Mouse (Mus musculus) forebrain, embryonic 16.5 days (tissue): ENCODE data around the gene Mettl17. TPM values are rescaled to one million over a fixed set of nuclear protein-coding genes. Genes with fewer than 3 reads are reported as not detected.

Experiments
- ATAC-seq: fragments of 200-750 bp; cut with Nextera tagmentation; 2 replicates; pipeline ENCODE4 v1.8.0; 2017; ENCODE audit warnings: mild to moderate bottlenecking, moderate library complexity
- H3K27ac ChIP-seq: fragments of 300-500 bp; sonication (generic); 2 replicates; pipeline ENCODE4 v1.5.1; 2014; ENCODE audit warnings: low read length, control low read depth
- H3K27me3 ChIP-seq: fragments of 300-500 bp; sonication (generic); replicated peaks from 2 replicates; pipeline ENCODE4 v1.6.1; 2014; ENCODE audit warnings: low read length; ENCODE audit not compliant: control insufficient read depth, insufficient read depth
- H3K36me3 ChIP-seq: fragments of 300-500 bp; sonication (generic); 2 replicates; pipeline ENCODE4 v1.6.1; 2014; ENCODE audit not compliant: control insufficient read depth, insufficient read depth
- H3K4me1 ChIP-seq: fragments of 300-500 bp; sonication (generic); replicated peaks from 2 replicates; pipeline ENCODE4 v1.6.1; 2014; ENCODE audit warnings: low read length; ENCODE audit not compliant: control insufficient read depth, insufficient read depth
- H3K4me2 ChIP-seq: fragments of 300-500 bp; sonication (generic); 2 replicates; pipeline ENCODE4 v1.6.1; 2014; ENCODE audit warnings: mild to moderate bottlenecking, low read length, control low read depth
- H3K4me3 ChIP-seq: fragments of 300-500 bp; sonication (generic); replicated peaks from 2 replicates; pipeline ENCODE4 v1.5.1; 2014; ENCODE audit warnings: mild to moderate bottlenecking, low read length, control low read depth
- H3K9ac ChIP-seq: fragments of 300-500 bp; sonication (generic); replicated peaks from 2 replicates; pipeline ENCODE4 v1.6.1; 2014; ENCODE audit warnings: low read depth, low read length, control low read depth
- H3K9me3 ChIP-seq: fragments of 300-500 bp; sonication (generic); 2 replicates; pipeline ENCODE4 v1.6.1; 2016; ENCODE audit warnings: low read length; ENCODE audit not compliant: control insufficient read depth
- WGBS: fragments of 180-500 bp; shearing (Covaris S2); extraction: QIAGEN DNeasy Blood & Tissue Kit; methylation state at CpG from one replicate; pipeline ENCODE4 v1.1.7; 2014; 5-methylcytosine and 5-hydroxymethylcytosine counted together
- microRNA-seq: library from miRNA; unstranded; fragments of <30 nt; microRNA quantifications from one replicate; pipeline ENCODE4, GENCODE M21; 2017
- polyA plus RNA-seq: library from polyadenylated mRNA; unstranded; fragments of >200 nt; fragmentation: Nextera tagmentation; extraction: Ambion mirVana; gene quantifications from 2 replicates; pipeline ENCODE4 v1.2.1, GENCODE M21; 2015

Gene Mettl17
- polyA plus RNA-seq, 1 experiment from 2014 or later, result 94.7 TPM

DNA sequence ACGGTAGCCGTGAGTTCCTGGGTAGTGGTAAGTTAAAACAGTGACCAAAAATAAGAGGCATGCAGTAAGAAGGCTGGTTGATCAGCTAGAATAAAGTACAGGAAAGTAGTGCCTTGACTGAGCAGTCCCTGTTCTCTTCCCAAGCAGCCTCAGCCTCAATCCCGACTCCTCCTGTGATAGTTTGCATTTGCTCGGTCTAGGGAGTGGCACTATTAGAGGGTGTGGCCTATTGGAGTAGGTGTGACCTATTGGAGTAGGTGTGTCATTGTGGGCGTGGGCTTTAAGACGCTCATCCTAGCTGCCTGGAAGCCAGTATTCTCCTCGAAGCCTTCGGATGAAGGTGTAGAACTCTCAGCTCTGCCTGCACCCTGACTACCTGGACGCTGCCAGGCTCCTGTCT is 54.4 kb downstream of the Mettl17 start:
- no peak overlapping the region for H3K27ac ChIP-seq
- H3K27me3 ChIP-seq, result no peaks in the 10 kb centered on the region
- no peak overlapping the region for H3K4me2 ChIP-seq
- no peaks in the 10 kb centered on the region for H3K36me3 ChIP-seq
- no peaks in the 10 kb centered on the region for H3K9me3 ChIP-seq
- ATAC-seq, result no peak
- 88% methylated on average over 9 of the region's 9 CpGs for WGBS
- H3K9ac ChIP-seq, result no peak overlapping the region
- no peaks in the 10 kb centered on the region for H3K4me1 ChIP-seq
- no peak overlapping the region for H3K4me3 ChIP-seq

- H3K4me1 ChIP-seq, result no peaks in the 10 kb centered on the region
- H3K4me2 ChIP-seq, result no peak overlapping the region
- no peaks in the 10 kb centered on the region for H3K9me3 ChIP-seq
- no peak overlapping the region for H3K27ac ChIP-seq
- H3K9ac ChIP-seq, result no peak overlapping the region
- no peak for ATAC-seq
- 43% methylated on average over 8 of the region's 8 CpGs for WGBS
- no peak overlapping the region for H3K4me3 ChIP-seq
- H3K36me3 ChIP-seq, result no peaks in the 10 kb centered on the region
- H3K27me3 ChIP-seq, result no peaks in the 10 kb centered on the region
Observed at GRCm38 (mm10) chr14:51940944-51941560, 56.4 kb downstream of the Mettl17 start.

DNA sequence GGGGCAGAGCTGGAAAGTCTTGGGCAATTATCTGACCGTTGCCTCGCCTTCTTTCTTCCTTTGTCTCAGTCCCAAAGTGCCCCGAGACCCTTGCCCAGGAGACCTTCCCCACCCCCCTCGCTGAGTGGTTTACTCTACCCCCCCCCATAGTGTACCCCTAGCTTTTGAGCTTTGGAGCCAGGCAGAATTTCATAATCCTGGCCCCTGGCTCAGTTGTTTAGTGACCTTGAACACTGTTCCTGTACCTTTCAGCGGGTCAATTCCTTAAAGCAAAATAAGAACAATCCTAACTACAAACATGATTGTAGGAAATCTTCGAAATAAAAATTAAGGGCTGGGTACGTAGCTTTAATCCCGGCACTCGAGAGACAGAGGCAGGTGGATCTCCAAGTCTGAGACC is 56.9 kb downstream of the Mettl17 start:
- ATAC-seq, result no peak
- Histone ChIP-seq H3K36me3 (no peaks in the 10 kb centered on the region), H3K4me1 (no peaks in the 10 kb centered on the region), H3K27me3 (no peaks in the 10 kb centered on the region), H3K27ac (no peak overlapping the region), H3K4me2 (no peak overlapping the region), H3K9me3 (no peaks in the 10 kb centered on the region), H3K4me3 (no peak overlapping the region), H3K9ac (no peak overlapping the region)
- 56% methylated on average over 9 of the region's 9 CpGs for WGBS

- Histone ChIP-seq H3K4me2 (no peak overlapping the region), H3K4me1 (no peaks in the 10 kb centered on the region), H3K36me3 (no peaks in the 10 kb centered on the region), H3K9me3 (no peaks in the 10 kb centered on the region), H3K4me3 (no peak overlapping the region), H3K27me3 (no peaks in the 10 kb centered on the region), H3K9ac (no peak overlapping the region), H3K27ac (no peak overlapping the region)
- ATAC-seq, result no peak
- WGBS, result 72% methylated on average over 7 of the region's 7 CpGs
Observed at GRCm38 (mm10) chr14:51942236-51942635, 57.6 kb downstream of the Mettl17 start.

Small RNAs within 50 kb of the gene (microRNA-seq; reads per million reads assigned to microRNA genes)
- gene Gm27375, result not detected

Other genes starting within 250 kb of the Mettl17 start
- gene Gm4181, start 249.2 kb upstream of the Mettl17 start, polyA plus RNA-seq, result not detected in 2 replicates
- not detected in 2 replicates for gene Gm17079, start 189.4 kb upstream of the Mettl17 start, polyA plus RNA-seq
- gene Gm5800, start 167.7 kb upstream of the Mettl17 start, polyA plus RNA-seq, result not detected in 2 replicates
- not detected in 2 replicates for gene Ang4, start 111.3 kb upstream of the Mettl17 start, polyA plus RNA-seq
- gene AY358078, start 84.8 kb upstream of the Mettl17 start, polyA plus RNA-seq, result not detected in 2 replicates
- not detected in 2 replicates for gene Ear6, start 31.1 kb upstream of the Mettl17 start, polyA plus RNA-seq
- 1.5 and 2.6 TPM in 2 replicates for gene Slc39a2, start 8.0 kb downstream of the Mettl17 start, polyA plus RNA-seq
- gene Ndrg2, start 29.3 kb downstream of the Mettl17 start, polyA plus RNA-seq, result 169 and 179 TPM in 2 replicates
- not detected in 2 replicates for gene Tppp2, start 33.6 kb downstream of the Mettl17 start, polyA plus RNA-seq
- gene Rnase13, start 37.9 kb downstream of the Mettl17 start, polyA plus RNA-seq, result not detected in 2 replicates
- 58.5 and 70.4 TPM in 2 replicates for gene Arhgef40, start 99.9 kb downstream of the Mettl17 start, polyA plus RNA-seq
- 0.67 and 0.81 TPM in 2 replicates for gene Tmem253, start 130.8 kb downstream of the Mettl17 start, polyA plus RNA-seq
- gene Zfp219, start 135.9 kb downstream of the Mettl17 start, polyA plus RNA-seq, result 28.6 and 32.2 TPM in 2 replicates
- not detected in 2 replicates for gene Olfr221, start 157.6 kb downstream of the Mettl17 start, polyA plus RNA-seq
- gene Hnrnpc, start 219.2 kb downstream of the Mettl17 start, polyA plus RNA-seq, result 655 and 693 TPM in 2 replicates
- gene Rpgrip1, start 225.9 kb downstream of the Mettl17 start, polyA plus RNA-seq, result 48.2 and 54.5 TPM in 2 replicates